Mouse (Mus musculus) spleen, adult 18-20 months (tissue): ENCODE measurements around the gene Padi1.

Source experiments
- DNase-seq, 2 experiments: peaks; one replicate each; pipeline ENCODE4 v3.0.0; 2022; ENCODE audit warnings: mixed read lengths in 2 of 2

The Padi1 gene

GRCm38 (mm10) chr4:140860767-140861147, 15.2 kb upstream of the Padi1 start:
- DNase-seq, result no peak

DNA sequence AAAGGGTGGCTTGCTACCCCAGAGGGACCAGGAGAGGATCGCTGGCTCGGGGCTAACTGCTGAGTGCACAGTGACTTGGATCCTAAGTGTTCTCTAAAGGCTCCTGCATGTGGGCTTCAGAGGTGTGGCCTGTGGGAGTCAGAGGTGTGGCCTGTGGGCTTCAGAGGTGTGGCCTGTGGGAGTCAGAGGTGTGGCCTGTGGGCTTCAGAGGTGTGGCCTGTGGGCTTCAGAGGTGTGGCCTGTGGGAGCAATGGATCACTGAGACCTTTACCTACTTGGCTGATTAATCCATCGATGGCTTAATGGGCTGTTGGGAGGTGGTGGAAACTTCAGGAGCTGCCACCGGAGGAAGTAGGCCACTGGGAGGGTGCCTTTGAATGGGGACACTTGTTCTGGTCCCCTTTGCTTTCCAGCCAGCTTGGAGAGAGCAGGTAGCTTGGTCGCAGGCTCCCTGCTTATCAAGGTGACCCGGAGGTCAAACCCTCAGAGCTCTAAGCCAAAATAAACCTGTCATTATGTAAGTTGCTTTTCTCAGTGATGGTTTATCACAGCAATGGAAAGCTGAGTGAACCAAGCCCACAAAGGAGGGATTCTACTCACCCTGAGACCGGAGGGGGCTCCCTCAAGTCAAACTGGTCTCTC, 14.7 kb upstream of the Padi1 start:
- DNase-seq, result peak; percentile 12 to 14

DNA sequence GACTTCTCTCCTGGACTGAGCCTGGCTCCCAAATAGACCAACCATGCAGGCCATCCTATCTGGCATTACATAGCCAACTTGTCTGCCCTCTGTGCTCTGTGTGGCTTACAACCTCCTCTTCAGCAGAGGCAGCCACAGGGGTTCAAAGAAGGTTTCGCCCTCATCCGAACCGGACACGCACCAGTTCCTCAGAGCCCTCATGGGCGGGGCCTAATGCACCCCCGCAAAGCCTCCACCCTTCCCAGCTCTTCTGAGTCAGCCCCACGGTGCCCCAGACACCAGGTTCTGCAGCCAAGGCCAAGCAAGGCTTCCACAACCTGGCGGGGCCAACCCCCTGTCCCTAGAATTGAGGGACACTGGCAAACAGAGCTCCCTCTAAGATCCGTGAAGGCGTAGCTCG, 13.7 kb upstream of the Padi1 start:
- peak; percentile 22 to 34 for DNase-seq

- no peak for DNase-seq
Measured at GRCm38 (mm10) chr4:140857813-140858212, 12.2 kb upstream of the Padi1 start.

DNA sequence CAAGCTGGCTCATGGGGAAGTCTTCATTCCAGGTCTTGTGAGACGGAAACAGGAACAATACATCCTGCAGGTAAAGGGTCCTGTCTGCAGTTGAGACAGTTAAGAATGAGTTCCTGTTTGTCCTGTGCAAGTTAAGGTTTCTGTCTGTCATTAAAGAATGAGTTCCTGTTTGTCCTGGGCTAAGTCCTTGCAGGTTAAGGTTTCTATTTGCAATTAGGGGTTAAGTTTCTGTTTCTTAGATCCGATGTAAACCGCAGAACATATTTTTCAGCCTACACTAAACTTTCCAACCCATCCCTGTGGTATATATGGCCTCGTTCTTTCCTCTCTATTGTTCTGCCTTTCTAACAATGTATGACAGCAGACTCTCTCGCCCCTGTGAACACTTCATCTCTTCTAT, 11.5 kb upstream of the Padi1 start:
- no peak for DNase-seq

DNA sequence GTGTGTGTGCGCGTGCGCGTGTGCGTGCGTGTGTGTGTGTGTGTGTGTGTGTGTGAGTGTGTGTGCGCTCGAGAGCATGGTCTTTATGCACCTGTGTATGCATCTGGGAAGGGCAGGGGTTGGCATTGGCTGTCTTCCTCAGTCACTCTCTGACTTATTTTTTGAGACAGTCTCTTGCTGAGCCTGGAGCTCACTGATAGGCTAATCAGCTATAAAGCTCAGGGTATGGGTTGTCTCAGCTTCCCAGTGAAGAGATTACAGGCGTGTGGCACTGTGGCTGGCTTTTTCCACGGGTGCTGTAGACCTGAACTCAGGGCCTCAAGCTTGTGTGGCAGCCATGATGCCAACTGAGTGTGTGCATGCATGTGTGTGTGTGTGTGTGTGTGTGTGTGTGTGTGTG, 9.6 kb upstream of the Padi1 start:
- no peak for DNase-seq

DNA sequence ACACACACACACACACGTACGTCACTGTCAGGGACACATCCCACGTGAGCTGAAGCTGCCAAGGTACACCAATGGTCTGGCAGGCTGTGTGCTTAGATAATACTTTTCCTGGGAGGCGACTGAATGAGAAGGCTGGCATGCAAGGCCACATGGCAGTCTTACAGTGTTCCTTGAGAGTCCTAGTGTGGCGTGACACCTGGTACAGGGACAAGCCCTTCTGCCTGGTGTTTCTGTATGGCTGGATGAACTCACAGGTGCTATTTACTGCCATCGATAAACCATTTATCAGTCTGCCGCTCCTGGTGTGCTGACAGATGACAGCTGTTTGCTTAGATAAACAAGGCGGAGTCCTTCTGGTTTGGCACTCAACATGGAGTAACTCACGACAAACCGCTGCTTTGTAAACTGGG, 8.9 kb upstream of the Padi1 start:
- no peak for DNase-seq

DNA sequence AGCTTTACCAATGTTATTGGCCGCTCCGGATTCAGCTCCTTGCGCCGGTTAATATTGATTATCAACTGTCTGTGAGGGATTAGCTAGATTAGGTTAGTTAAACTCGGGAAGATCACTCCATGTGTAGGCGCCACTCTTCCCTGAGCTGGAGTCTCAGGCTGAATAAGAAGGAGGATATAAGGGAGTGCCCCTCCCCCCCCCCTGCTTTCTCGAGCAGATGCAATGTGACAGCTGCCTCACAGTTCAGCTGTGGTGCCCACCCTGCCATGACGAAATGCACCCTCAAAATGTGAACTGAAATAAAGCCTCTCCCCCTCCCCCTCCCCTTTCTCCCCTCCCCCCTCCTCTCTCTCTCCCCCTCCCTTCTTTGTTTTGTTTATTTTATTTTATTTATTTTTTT, 8.0 kb upstream of the Padi1 start:
- DNase-seq, result no peak

GRCm38 (mm10) chr4:140849310-140849709, 3.7 kb upstream of the Padi1 start:
- DNase-seq, result no peak

- DNase-seq, result no peak
Measured at GRCm38 (mm10) chr4:140844991-140845390, 587 bp downstream of the Padi1 start.

DNA sequence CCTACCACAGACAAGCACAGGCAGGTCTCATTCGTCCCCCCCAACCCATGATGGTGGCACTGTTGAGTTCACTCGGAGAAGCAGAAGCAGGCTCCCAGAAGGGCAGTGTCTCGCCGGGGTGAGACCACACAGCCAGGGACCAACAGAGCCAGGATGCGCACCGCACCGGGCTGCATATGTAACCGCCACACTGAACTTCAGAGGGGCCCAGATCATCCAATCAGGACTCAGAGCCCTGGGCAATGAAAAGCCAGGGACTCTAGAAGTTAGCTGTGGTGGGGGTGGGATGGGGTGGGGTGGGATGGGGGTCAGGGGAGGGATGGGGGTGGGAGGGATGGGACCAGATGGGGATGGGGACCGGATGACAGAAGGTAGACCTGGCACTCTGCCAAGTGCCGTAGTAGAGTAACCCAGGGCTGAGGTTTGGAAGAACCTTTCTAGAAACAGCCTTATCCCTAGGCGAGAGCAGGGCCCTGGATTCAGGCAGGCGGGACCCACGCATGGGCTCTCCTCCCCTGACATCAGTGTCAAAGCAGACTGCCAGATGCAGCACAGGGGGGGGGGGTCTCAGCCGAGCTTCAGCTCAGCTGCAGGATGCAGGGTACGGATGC, 1.8 kb downstream of the Padi1 start:
- no peak for DNase-seq

- DNase-seq, result no peak
Measured at GRCm38 (mm10) chr4:140842909-140843308, 2.7 kb downstream of the Padi1 start.

GRCm38 (mm10) chr4:140837879-140838278, 7.7 kb downstream of the Padi1 start:
- no peak for DNase-seq

GRCm38 (mm10) chr4:140836208-140836866, 9.2 kb downstream of the Padi1 start:
- DNase-seq, result no peak

DNA sequence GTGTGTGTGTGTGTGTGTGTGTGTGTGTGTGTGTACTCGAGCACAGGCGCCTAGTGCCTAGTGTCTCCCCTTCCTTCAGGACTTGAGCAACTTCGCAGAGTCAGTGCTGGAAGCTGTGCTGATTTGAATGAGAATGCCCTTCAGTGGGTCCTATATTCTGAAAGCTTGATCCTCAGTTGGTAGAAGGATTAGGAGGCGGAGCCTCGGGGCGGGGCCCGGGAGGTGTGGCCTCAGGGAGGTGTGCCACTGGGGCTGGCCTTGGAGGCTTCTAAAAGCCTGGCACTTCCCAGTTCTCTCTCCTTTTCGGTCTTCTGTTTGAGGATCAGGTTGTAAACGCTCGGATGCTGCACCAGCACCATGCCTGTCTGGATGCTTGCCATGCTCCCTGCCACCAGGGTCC, 9.9 kb downstream of the Padi1 start:
- DNase-seq, result no peak

GRCm38 (mm10) chr4:140834327-140834934, 11.1 kb downstream of the Padi1 start:
- DNase-seq, result no peak

GRCm38 (mm10) chr4:140832821-140833220, 12.8 kb downstream of the Padi1 start:
- no peak for DNase-seq

DNA sequence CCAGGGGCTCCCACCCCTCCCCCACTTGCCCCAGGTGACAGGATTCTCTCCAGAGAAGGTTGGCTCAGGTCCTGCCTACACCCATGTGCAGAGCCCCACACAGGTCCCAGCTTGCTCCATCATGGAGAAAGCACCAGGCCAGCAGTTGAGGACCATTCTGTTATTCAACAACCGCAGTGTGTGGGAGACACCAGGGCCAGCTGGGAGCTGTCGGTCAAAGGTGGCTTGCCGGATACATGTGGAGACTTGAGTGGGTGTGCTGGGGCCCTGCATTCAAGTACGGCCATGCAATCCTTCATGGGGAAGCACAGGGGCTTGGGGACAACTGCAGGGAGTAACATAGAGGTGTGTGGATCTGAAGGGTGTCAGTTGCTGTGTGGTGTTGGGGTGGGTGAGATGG, 13.8 kb downstream of the Padi1 start:
- no peak for DNase-seq

DNA sequence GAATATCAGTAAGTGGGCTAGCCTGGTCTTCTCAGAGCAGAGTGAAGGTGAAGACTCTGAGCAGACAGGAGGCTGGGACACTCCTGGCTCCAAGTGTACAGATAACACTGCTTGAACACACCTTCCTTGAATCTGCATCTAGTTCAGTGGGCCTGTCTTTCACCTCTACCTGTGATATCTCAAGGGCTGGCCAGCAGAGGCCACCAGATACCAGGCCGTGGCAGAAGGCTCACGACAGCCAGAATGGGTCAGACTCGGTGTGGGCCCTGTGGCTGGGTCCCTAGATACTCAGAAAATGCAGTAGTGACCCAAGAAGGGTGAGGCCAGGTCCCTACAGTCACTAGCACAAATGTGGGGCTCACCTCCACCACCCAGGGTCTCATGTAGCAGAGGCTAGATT, 18.3 kb downstream of the Padi1 start:
- no peak for DNase-seq

DNA sequence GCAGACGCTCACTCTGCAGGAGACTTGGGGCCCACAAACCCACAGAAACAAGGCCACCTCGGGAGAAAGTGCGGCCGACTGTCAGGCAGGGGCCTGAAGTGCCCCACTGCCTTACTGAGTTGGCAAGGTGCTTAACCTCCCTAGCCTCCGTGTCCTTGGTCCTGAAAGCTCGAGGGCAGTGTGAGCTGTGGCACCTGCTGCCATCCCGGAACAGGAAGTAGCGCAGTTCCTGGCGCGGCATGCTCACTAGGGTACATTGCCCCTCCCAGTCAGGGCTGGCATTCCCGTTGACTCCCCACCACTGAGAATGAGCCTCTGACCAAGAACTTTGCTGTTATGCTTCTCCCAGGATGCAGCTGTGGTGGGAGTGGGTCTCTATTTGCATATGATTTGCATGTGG, 19.6 kb downstream of the Padi1 start:
- no peak for DNase-seq

- peak; percentile 22 to 60 for DNase-seq
Measured at GRCm38 (mm10) chr4:140821988-140822387, 23.6 kb downstream of the Padi1 start.

DNA sequence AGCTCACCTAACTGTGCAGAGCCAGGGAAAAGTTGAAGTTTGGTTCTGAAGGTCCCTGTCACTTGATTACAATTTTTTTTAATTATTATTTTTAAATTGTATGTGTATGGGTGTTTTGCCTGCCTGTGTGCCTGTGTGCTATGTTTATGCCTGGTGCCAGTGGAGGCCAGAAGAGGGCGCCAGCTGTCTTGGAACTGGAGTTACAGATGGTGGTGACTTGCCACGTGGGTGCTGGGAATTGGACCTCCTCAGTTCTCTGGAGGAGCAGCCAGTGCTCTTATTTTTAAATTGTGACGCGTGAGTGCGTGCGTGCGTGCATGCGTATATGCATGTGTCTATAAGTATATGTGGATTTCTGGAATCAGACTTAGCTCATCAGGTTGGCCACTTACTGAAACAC, 28.2 kb downstream of the Padi1 start:
- DNase-seq, result no peak

DNA sequence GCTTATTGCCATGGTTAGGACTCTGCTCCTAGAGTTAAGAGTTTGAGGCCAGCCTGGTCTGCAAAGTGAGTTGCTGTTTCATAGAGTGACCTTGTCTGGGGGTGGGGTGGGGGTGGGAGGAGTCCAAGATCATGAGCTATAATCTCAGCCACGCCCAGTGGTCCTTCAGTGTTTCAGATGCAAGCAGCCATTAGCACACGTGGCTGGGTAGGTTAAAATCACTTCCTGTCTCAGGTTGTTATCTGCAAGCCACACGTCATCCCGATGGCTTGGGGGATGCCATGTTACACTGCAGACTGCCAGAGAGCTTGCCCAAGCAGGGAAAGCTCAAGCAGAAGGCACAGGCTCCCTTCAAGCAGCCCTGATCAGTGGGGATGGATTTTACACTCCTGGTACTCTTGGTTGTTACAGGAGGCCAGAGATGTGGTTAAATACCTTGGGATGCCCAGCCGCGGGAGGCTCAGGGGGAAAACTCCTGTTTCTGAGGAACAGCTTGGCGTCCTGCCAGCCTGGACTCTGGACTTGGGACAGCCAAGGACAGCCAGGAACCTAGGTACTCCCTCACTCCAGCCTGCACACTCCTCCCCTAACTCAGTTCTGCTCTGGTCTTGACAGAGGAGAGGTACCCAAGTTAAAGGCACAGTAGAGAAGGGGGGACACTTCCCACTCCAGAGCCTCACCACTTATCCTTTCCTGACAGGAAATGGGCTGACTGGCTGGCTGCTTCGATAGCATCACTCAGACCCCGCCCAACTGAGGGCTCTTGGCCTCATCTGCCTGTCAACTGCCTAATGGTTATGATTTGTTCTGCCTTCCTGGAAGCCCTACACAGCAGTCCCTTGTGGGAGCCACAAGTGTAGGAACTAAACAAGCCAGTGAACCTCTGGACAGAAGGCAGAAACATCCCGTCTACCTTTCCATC, 29.3 kb downstream of the Padi1 start:
- no peak for DNase-seq
